Mouse (Mus musculus) cerebellum, adult 2 months (tissue): ENCODE data around the gene Trmt1. TPM values are rescaled to one million over a fixed set of nuclear protein-coding genes. Genes with fewer than 3 reads are reported as not detected.

Experiments used
- DNase-seq, 2 experiments: peaks; one replicate each; pipeline ENCODE4 v3.0.0; 2021
- H3K27ac ChIP-seq: fragments of 200-500 bp; 2 replicates; pipeline ENCODE4 v1.5.1; 2012; ENCODE audit warnings: low read length, control low read depth, inconsistent platforms; ENCODE audit not compliant: insufficient read depth
- H3K27me3 ChIP-seq: fragments of 200-500 bp; 2 replicates; pipeline ENCODE4 v1.6.1; 2012; ENCODE audit warnings: inconsistent platforms, mild to moderate bottlenecking, low read length, moderate library complexity; ENCODE audit not compliant: control insufficient read depth, insufficient read depth
- H3K4me1 ChIP-seq: fragments of 200-500 bp; 2 replicates; pipeline ENCODE4 v1.6.1; 2011; ENCODE audit warnings: low read length; ENCODE audit not compliant: control insufficient read depth, insufficient read depth
- H3K4me3 ChIP-seq: fragments of 200-500 bp; replicated peaks from 2 replicates; pipeline ENCODE3; 2011; ENCODE audit warnings: mild to moderate bottlenecking, low read depth, low read length, control low read depth; ENCODE audit not compliant: insufficient read depth
- CTCF ChIP-seq: fragments of 200-500 bp; IDR thresholded peaks from 2 replicates; pipeline ENCODE4 v1.5.1; 2011; ENCODE audit warnings: low read depth, mild to moderate bottlenecking, control low read depth, low read length, moderate library complexity, borderline replicate concordance; ENCODE audit not compliant: insufficient read depth
- POLR2A ChIP-seq: fragments of 200-500 bp; IDR thresholded peaks from 2 replicates; pipeline ENCODE4 v1.6.1; 2011; ENCODE audit warnings: low read length, control low read depth, borderline replicate concordance; ENCODE audit not compliant: insufficient read depth
- WGBS: fragments of 180-500 bp; shearing (Covaris S2); methylation state at CpG from one replicate; pipeline ENCODE4 v1.1.7; 2018; 5-methylcytosine and 5-hydroxymethylcytosine counted together
- polyA plus RNA-seq: library from polyadenylated mRNA; depleted of rRNA; stranded (reverse); fragments of >200 nt; gene quantifications from 2 replicates; pipeline ENCODE4 v1.2.3, GENCODE M21; 2012

The Trmt1 gene
- polyA plus RNA-seq, 1 experiment = 144 TPM

DNA sequence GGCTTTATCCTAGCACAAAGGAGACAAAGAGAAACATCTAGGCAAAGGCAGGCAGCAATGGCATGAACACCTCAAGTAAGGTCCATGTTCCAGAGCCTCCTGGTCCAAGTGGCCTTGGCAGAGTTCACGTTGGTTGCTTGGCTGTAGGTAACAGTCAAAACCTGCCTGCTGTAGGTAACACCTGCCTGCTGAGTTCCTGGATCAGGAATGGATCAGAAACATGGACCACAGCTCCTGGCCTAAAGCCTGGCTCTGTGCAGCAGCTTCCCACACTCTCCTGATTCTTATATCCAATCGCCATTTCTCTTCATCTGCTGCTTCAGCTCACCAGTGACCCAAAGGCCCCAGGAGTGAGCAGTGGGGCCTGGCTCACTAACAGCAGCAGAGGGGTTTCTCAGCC lies 48.6 kb downstream of the Trmt1 start:
- peak in 1 of 2 experiments; percentile 51 for DNase-seq
- TF ChIP-seq CTCF (no peak), POLR2A (no peak)
- no peak overlapping the region for H3K4me3 ChIP-seq
- WGBS = 15% methylated on average over 2 of the region's 2 CpGs
- peaks cover 92% of the 10 kb centered on the region for H3K4me1 ChIP-seq
- peak overlapping the region; percentile 24 for H3K27ac ChIP-seq
- H3K27me3 ChIP-seq = no peaks in the 10 kb centered on the region

DNA sequence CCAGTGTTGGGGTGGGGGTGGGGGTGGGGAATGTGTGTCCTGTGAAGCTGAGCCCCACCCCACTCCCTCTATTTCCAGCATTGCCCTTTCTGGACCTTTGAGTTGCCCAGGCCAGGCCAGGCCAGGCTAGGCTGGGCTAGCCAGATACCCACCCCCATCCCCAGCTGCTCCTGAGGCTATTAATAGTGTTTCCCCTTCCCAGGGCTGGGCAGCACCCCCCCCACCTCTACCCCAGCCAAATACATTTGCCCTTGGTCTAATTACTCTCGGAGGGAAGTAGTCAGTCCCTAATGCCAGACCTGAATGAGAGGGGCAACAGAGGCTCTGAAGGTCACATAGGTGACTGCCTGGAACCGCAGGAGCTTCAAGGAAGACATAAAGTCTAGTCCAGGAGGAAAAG lies 49.5 kb downstream of the Trmt1 start:
- no peaks in the 10 kb centered on the region for H3K27me3 ChIP-seq
- TF ChIP-seq CTCF (no peak), POLR2A (no peak)
- no peak overlapping the region for H3K4me3 ChIP-seq
- peak overlapping the region; percentile 36; the same call in 1 of the 2 replicates for H3K27ac ChIP-seq
- DNase-seq = no peak
- peaks cover 93% of the 10 kb centered on the region for H3K4me1 ChIP-seq
- WGBS = 10% methylated on average over 2 of the region's 2 CpGs

DNA sequence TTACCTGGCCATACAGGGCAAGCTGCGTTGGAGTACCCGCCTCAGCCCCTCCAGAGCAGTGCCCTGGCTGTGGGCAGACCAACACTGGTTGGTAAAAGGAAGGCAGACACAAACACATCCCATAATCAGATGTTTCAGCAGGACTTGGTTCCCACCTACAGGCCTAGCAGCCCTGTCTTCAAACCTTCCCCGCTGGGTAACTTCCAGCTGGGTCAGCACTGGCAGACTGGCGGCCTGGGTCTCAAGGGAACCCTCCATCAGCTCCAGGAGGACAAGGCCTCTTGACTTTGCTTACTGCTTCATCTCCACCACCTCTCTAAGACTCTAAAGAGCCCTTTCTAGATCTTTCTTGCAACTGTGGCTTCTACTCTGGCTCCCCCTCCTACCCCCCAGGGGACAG lies 50.4 kb downstream of the Trmt1 start:
- Histone ChIP-seq H3K27me3 (no peaks in the 10 kb centered on the region), H3K27ac (peak overlapping the region; percentile 36), H3K4me3 (no peak overlapping the region), H3K4me1 (peaks cover 93% of the 10 kb centered on the region)
- TF ChIP-seq CTCF (no peak), POLR2A (no peak)
- 62% methylated on average over 4 of the region's 4 CpGs for WGBS
- DNase-seq = no peak

DNA sequence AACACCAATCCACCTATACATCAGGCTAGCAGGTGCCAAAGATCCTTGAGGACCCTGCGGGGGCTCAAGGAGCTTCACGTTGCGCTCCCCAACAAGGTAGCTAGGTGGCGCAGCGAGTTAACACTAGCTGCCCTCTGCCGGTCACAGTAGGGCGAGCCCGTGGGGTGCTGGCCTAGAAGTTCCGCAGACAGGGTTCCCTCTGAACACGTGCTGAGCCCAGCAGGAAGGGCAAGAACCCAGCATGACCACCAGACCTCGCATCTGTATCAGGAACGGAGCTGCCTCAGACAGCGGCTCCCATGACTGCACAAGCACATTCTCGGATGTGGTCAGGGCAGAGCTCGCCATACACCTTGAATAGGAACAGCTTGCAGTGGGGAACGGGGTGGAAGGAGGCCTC lies 51.5 kb downstream of the Trmt1 start:
- H3K4me1 ChIP-seq = peaks cover 93% of the 10 kb centered on the region
- TF ChIP-seq CTCF = peak; percentile 97
- TF ChIP-seq POLR2A = no peak
- H3K4me3 ChIP-seq = no peak overlapping the region
- H3K27ac ChIP-seq = peak overlapping the region; percentile 2; the same call in 1 of the 2 replicates
- no peaks in the 10 kb centered on the region for H3K27me3 ChIP-seq
- DNase-seq = peak; percentile 79 to 86
- 2% methylated on average over 16 of the region's 16 CpGs for WGBS

DNA sequence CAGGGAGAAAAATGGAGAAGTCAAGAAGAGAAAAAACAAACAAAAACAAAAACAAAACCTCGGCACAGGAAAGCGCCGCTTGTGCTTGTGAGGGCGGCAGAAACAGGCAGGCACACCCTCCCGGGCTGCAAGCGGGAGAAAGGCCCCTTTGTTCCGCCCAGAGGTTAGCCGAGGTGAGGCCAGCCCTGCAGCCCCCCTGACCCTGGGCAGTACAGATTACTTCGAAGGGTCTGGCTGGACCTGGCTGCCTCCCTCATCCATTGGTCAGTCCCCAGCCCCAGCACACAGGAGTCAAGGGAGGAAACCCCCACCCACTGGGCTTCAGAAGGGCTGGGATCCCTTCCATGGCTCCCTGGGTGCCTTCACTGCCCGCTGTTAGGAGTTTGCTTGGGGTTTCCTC lies 52.2 kb downstream of the Trmt1 start:
- H3K4me1 ChIP-seq = peaks cover 92% of the 10 kb centered on the region
- no peak for DNase-seq

DNA sequence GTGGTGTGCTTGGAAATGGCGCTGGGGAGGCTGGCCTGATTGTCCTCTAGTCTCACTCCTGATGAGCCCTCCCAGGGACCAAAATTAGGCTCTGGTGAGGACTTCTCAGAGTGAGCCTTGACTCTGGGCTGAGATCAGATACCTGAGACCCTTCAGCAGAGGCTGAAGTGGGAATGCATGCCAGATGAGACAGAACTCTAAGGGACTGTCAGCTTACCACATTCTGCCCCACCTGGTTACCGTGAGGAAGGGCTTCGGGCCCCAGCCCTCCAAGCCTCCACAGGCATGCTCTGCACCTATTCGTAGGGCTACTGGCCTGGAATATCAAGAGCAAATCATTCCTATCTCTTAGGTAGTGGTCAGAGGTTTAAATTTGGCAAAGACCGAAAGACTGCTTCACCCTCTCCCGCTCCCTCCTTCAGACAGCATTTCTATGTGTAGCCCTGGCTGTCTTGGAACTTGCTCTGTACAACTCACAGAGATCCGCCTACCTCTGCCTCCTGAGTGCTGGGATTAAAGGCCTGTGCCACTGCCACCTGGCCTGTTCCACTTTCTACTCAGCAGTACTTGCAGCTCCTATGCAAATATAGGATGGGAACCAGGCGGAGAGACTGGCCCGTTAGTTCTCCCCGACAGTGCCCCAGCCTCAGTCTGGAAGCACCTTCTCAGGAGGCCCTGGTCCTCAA lies 52.8 kb downstream of the Trmt1 start:
- Histone ChIP-seq H3K27me3 (no peaks in the 10 kb centered on the region), H3K27ac (peak overlapping the region; percentile 73), H3K4me1 (peaks cover 92% of the 10 kb centered on the region), H3K4me3 (no peak overlapping the region)
- peak in 1 of 2 experiments; percentile 60 for DNase-seq
- no peak for TF ChIP-seq CTCF
- no peak for TF ChIP-seq POLR2A
- WGBS = 24% methylated on average over 10 of the region's 10 CpGs

More for the DNA sequence above, 52.2 kb downstream of the Trmt1 start:
- WGBS = 36% methylated on average over 10 of the region's 10 CpGs
- no peaks in the 10 kb centered on the region for H3K27me3 ChIP-seq
- peak overlapping the region; percentile 73 for H3K27ac ChIP-seq
- no peak overlapping the region for H3K4me3 ChIP-seq
- TF ChIP-seq POLR2A (no peak), CTCF (no peak)

DNA sequence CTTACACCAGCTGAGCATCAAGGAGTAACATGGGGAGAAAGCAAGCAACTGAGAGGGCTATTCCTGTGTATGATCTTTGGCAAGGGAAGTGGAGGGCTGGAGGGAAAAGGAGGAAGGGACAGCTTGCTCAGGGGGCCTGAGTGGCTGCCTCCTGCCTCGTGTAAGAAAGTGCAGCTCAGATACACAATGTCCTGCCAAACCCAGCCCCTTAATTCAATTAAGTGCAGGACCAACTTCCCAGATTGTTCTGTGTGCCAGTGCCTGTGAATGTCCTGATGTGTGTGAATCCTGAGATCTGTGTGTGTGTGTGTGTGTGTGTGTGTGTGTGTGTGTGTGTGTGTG lies 53.3 kb downstream of the Trmt1 start:
- no peaks in the 10 kb centered on the region for H3K27me3 ChIP-seq
- no peak overlapping the region for H3K4me3 ChIP-seq
- H3K4me1 ChIP-seq = peaks cover 92% of the 10 kb centered on the region
- 0% methylated on average over 1 of the region's 1 CpGs for WGBS
- no peak for TF ChIP-seq POLR2A
- no peak for TF ChIP-seq CTCF
- no peak for DNase-seq
- peak overlapping the region; percentile 73 for H3K27ac ChIP-seq

DNA sequence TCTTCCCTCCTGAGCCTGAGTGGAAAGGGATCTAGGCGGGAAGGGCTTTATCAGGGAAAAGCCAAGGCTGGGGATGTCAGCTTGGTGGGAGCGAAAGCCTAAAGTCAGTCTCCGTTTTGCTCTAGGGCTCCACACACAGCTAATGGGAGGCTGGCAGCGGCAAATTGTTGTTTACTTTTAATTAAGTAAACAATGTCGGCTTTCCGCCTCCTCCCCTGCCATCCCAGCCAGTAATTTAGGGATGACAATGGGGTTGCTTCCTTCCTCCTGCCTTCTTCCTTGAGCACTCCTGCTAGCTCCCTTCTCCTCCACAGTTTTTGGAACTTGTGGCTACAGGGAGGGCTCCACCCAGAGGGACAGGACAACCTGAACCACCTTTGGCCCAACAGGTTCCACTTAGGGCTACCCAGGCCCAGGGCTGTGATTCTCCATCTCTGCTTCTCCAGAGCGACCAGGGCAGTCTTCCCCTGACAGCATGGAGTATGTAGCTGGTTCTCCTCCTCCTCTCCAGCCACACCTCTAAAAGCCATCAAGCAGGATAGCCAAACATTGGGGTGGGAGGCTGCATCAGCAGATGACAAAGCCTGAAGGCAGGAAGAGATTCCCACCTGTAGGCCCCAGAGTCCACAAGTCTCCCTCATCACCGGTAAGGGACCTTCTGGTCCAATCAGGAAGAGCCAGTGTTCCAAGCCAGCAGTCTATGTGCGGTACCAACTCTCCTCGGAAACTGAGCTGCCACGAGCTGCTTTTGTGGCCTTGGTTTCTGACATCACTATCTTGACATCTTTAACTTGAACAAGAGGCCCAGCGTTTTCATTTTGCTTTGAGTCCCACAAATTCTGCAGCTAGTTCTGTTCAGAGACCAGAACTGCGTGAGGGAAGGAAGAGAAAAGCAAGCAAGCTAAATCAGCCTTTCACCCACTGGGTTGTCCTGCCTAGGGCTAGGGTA lies 55.1 kb downstream of the Trmt1 start:
- Histone ChIP-seq H3K27me3 (no peaks in the 10 kb centered on the region), H3K4me1 (peaks cover 91% of the 10 kb centered on the region), H3K27ac (peak overlapping the region; percentile 62), H3K4me3 (no peak overlapping the region)
- WGBS = 40% methylated on average over 13 of the region's 13 CpGs
- TF ChIP-seq POLR2A = no peak
- TF ChIP-seq CTCF = no peak
- peak in 1 of 2 experiments; percentile 26 for DNase-seq
